Mouse (Mus musculus) limb, embryonic 14.5 days (tissue): ENCODE measurements around the gene Ipo4. TPM values are rescaled to one million over a fixed set of nuclear protein-coding genes. Genes with fewer than 3 reads are reported as not detected.

Source experiments
- ATAC-seq: fragments of 200-750 bp; cut with Nextera tagmentation; 2 replicates; pipeline ENCODE4 v1.8.0; 2017; ENCODE audit warnings: low read depth, moderate number of reproducible peaks, moderate TSS enrichment; ENCODE audit not compliant: low FRiP score
- DNase-seq: peaks from one replicate; pipeline ENCODE4 v3.0.0-alpha.2; 2015; ENCODE audit warnings: low spot score
- H3K27ac ChIP-seq: fragments of 300-500 bp; sonication (generic); replicated peaks from 2 replicates; pipeline ENCODE4 v1.5.1; 2014; ENCODE audit warnings: low read depth, mild to moderate bottlenecking, low read length, moderate library complexity, mixed read lengths
- H3K27me3 ChIP-seq: fragments of 300-500 bp; sonication (generic); 2 replicates; pipeline ENCODE4 v1.6.1; 2014; ENCODE audit warnings: low read length, mixed read lengths; ENCODE audit not compliant: control insufficient read depth, insufficient read depth
- H3K36me3 ChIP-seq: fragments of 300-500 bp; sonication (generic); 2 replicates; pipeline ENCODE4 v1.6.1; 2014; ENCODE audit warnings: mild to moderate bottlenecking, low read length, moderate library complexity, mixed read lengths; ENCODE audit not compliant: control insufficient read depth, insufficient read depth
- H3K4me1 ChIP-seq: fragments of 300-500 bp; sonication (generic); 2 replicates; pipeline ENCODE4 v1.6.1; 2014; ENCODE audit warnings: antibody characterized with exemption, low read length, mixed read lengths; ENCODE audit not compliant: control insufficient read depth, insufficient read depth
- H3K4me2 ChIP-seq: fragments of 300-500 bp; sonication (generic); replicated peaks from 2 replicates; pipeline ENCODE4 v1.6.1; 2014; ENCODE audit warnings: low read depth, mild to moderate bottlenecking, low read length, moderate library complexity; ENCODE audit not compliant: severe bottlenecking
- H3K4me3 ChIP-seq: fragments of 300-500 bp; sonication (generic); replicated peaks from 2 replicates; pipeline ENCODE4 v1.5.1; 2014; ENCODE audit warnings: low read length
- H3K9ac ChIP-seq: fragments of 300-500 bp; sonication (generic); 2 replicates; pipeline ENCODE4 v1.6.1; 2014; ENCODE audit warnings: mild to moderate bottlenecking, low read depth, low read length, moderate library complexity; ENCODE audit not compliant: severe bottlenecking
- H3K9me3 ChIP-seq: fragments of 300-500 bp; sonication (generic); 2 replicates; pipeline ENCODE4 v1.6.1; 2016; ENCODE audit warnings: low read length; ENCODE audit not compliant: control insufficient read depth
- POLR2A ChIP-seq: fragments of 200-500 bp; IDR thresholded peaks from 2 replicates; pipeline ENCODE4 v1.8.0; 2012; ENCODE audit warnings: inconsistent platforms, mild to moderate bottlenecking, moderate library complexity, borderline replicate concordance; ENCODE audit not compliant: insufficient read depth, insufficient read length; ENCODE audit errors: extremely low read depth
- WGBS: fragments of 180-500 bp; shearing (Covaris S2); extraction: QIAGEN DNeasy Blood & Tissue Kit; methylation state at CpG from one replicate; pipeline ENCODE4 v1.1.7; 2014; 5-methylcytosine and 5-hydroxymethylcytosine counted together
- polyA plus RNA-seq, 2 experiments: library from polyadenylated mRNA; depleted of rRNA in 1 of 2; stranded (reverse) in 1 of 2; unstranded in 1 of 2; fragments of >200 nt; fragmentation: Nextera tagmentation in 1 of 2; extraction: Ambion mirVana in 1 of 2; gene quantifications; 2 replicates each; pipeline versions ENCODE4 v1.2.1 to v1.2.3; 2012 to 2014

Gene Ipo4
- polyA plus RNA-seq, 2 experiments: 131 to 185 TPM

- H3K27me3 ChIP-seq: no peaks in the 10 kb centered on the region
- peak; percentile 96 for DNase-seq
- peak within 1 kb of the TSS; percentile 74 for H3K9ac ChIP-seq
- 0 out of 2 replicates have a peak, but pooled peaks have one; percentile 40 for TF ChIP-seq POLR2A
- peak; percentile 89 for ATAC-seq
- peaks cover 15% of the 10 kb centered on the region for H3K4me1 ChIP-seq
- H3K36me3 ChIP-seq: peaks cover 48% of the 10 kb centered on the region
- H3K4me2 ChIP-seq: peak within 1 kb of the TSS; percentile 85
- peak within 1 kb of the TSS; percentile 91 for H3K27ac ChIP-seq
- no peaks in the 10 kb centered on the region for H3K9me3 ChIP-seq
- H3K4me3 ChIP-seq: peak within 1 kb of the TSS; percentile 91
- WGBS: 0% methylated on average over 33 of the region's 33 CpGs
Measured at GRCm38 (mm10) chr14:55591331-55591891, 44.3 kb downstream of the Ipo4 start, which contains the start of gene Rnf31. Gene Rnf31, plus strand, starts transcription at chr14:55591708.

- DNase-seq (peak; percentile 98), ATAC-seq (peak; percentile 96)
- H3K4me2 ChIP-seq: peak within 1 kb of the TSS; percentile 85
- peaks cover 42% of the 10 kb centered on the region for H3K36me3 ChIP-seq
- under 1% methylated on average over 22 of the region's 22 CpGs for WGBS
- no peaks in the 10 kb centered on the region for H3K27me3 ChIP-seq
- TF ChIP-seq POLR2A: no peak
- H3K4me3 ChIP-seq: peak within 1 kb of the TSS; percentile 91
- peaks cover 15% of the 10 kb centered on the region for H3K4me1 ChIP-seq
- H3K27ac ChIP-seq: peak within 1 kb of the TSS; percentile 91
- H3K9me3 ChIP-seq: no peaks in the 10 kb centered on the region
- peak within 1 kb of the TSS; percentile 74 for H3K9ac ChIP-seq
Measured at GRCm38 (mm10) chr14:55590748-55591330, 44.9 kb downstream of the Ipo4 start, which contains the start of gene Psme2. Gene Psme2, minus strand, starts transcription at chr14:55591113.

GRCm38 (mm10) chr14:55589771-55590448 is 45.8 kb downstream of the Ipo4 start:
- Histone ChIP-seq H3K4me2 (peak overlapping the region; percentile 85), H3K9ac (peak overlapping the region; percentile 57), H3K36me3 (peaks cover 34% of the 10 kb centered on the region), H3K4me1 (peaks cover 15% of the 10 kb centered on the region), H3K4me3 (peak overlapping the region; percentile 91), H3K27me3 (no peaks in the 10 kb centered on the region), H3K9me3 (no peaks in the 10 kb centered on the region), H3K27ac (peak overlapping the region; percentile 76; the same call in 1 of the 2 replicates)
- TF ChIP-seq POLR2A: no peak
- DNase-seq: no peak
- 83% methylated on average over 11 of the region's 11 CpGs for WGBS
- no peak for ATAC-seq

- WGBS: 93% methylated on average over 5 of the region's 5 CpGs
Measured at GRCm38 (mm10) chr14:55589271-55589670, 46.5 kb downstream of the Ipo4 start.

GRCm38 (mm10) chr14:55586149-55586548 is 49.6 kb downstream of the Ipo4 start:
- Histone ChIP-seq H3K27ac (no peak overlapping the region), H3K27me3 (no peaks in the 10 kb centered on the region), H3K4me1 (peaks cover 7% of the 10 kb centered on the region), H3K4me3 (no peak overlapping the region), H3K9me3 (no peaks in the 10 kb centered on the region), H3K4me2 (no peak overlapping the region), H3K9ac (no peak overlapping the region), H3K36me3 (peaks cover 33% of the 10 kb centered on the region)
- DNase-seq: no peak
- no peak for TF ChIP-seq POLR2A
- no peak for ATAC-seq
- 93% methylated on average over 2 of the region's 2 CpGs for WGBS

More at GRCm38 (mm10) chr14:55589271-55589670, 46.5 kb downstream of the Ipo4 start:
- H3K4me1 ChIP-seq: peaks cover 15% of the 10 kb centered on the region
- no peak overlapping the region for H3K9ac ChIP-seq
- no peak for TF ChIP-seq POLR2A
- no peak for DNase-seq
- H3K36me3 ChIP-seq: peaks cover 28% of the 10 kb centered on the region
- H3K9me3 ChIP-seq: no peaks in the 10 kb centered on the region
- no peak for ATAC-seq
- no peak overlapping the region for H3K4me3 ChIP-seq
- no peaks in the 10 kb centered on the region for H3K27me3 ChIP-seq
- H3K4me2 ChIP-seq: no peak overlapping the region
- H3K27ac ChIP-seq: no peak overlapping the region
